Mouse (Mus musculus) right cerebral cortex, adult 18-20 months (tissue): ENCODE measurements around the gene Fam219b.
A peak's percentile ranks its signal among the peaks of the same experiment; 100 is the strongest.

Experiments used
- DNase-seq: peaks from one replicate; pipeline ENCODE4 v3.0.0; 2022; ENCODE audit warnings: mixed read lengths

Gene Fam219b

GRCm38 (mm10) chr9:57566846-57567245 is 29.5 kb downstream of the Fam219b start:
- DNase-seq = no peak

- no peak for DNase-seq
Measured at GRCm38 (mm10) chr9:57568500-57568899, 31.2 kb downstream of the Fam219b start.

- DNase-seq = no peak
Measured at GRCm38 (mm10) chr9:57574397-57574796, 37.1 kb downstream of the Fam219b start.

- DNase-seq = no peak
Measured at GRCm38 (mm10) chr9:57575577-57575976, 38.2 kb downstream of the Fam219b start.

GRCm38 (mm10) chr9:57577144-57577849 is 40.0 kb downstream of the Fam219b start:
- DNase-seq = no peak

GRCm38 (mm10) chr9:57584991-57585390 is 47.7 kb downstream of the Fam219b start:
- no peak for DNase-seq

- DNase-seq = peak; percentile 83
Measured at GRCm38 (mm10) chr9:57589224-57590126, 52.1 kb downstream of the Fam219b start, which contains the start of gene Ulk3. Gene Ulk3 (plus strand): TSS chr9:57589452.

- no peak for DNase-seq
Measured at GRCm38 (mm10) chr9:57590726-57591125, 53.4 kb downstream of the Fam219b start.
